Mouse (Mus musculus) midbrain, embryonic 10.5 days (tissue): ENCODE measurements around the gene Coch. TPM values are rescaled to one million over a fixed set of nuclear protein-coding genes. Genes with fewer than 3 reads are reported as not detected.
A peak's percentile ranks its signal among the peaks of the same experiment; 100 is the strongest.
"Not testable (repeated sequence)": the region's sequence is repeated elsewhere in the genome, so short reads cannot be mapped to it uniquely, and the experiment has no call there.

Source experiments
- DNase-seq: peaks from one replicate; pipeline ENCODE4 v3.0.0-alpha.2; 2017; ENCODE audit warnings: low spot score
- H3K27ac ChIP-seq: fragments of 300-500 bp; sonication (generic); replicated peaks from 2 replicates; pipeline ENCODE4 v1.5.1; 2016; ENCODE audit warnings: mild to moderate bottlenecking
- H3K27me3 ChIP-seq: fragments of 300-500 bp; sonication (generic); 2 replicates; pipeline ENCODE4 v1.6.1; 2016; ENCODE audit warnings: low read depth, mild to moderate bottlenecking; ENCODE audit not compliant: poor library complexity, severe bottlenecking
- H3K36me3 ChIP-seq: fragments of 300-500 bp; sonication (generic); 2 replicates; pipeline ENCODE4 v1.6.1; 2016; ENCODE audit warnings: mild to moderate bottlenecking, moderate library complexity
- H3K4me1 ChIP-seq: fragments of 300-500 bp; sonication (generic); 2 replicates; pipeline ENCODE4 v1.6.1; 2016
- H3K4me3 ChIP-seq: fragments of 300-500 bp; sonication (generic); 2 replicates; pipeline ENCODE4 v1.5.1; 2016; ENCODE audit warnings: mild to moderate bottlenecking, moderate library complexity
- H3K9me3 ChIP-seq: fragments of 300-500 bp; sonication (generic); replicated peaks from 2 replicates; pipeline ENCODE4 v1.6.1; 2016; ENCODE audit warnings: mild to moderate bottlenecking
- WGBS: fragments of 180-500 bp; shearing (Covaris S2); methylation state at CpG from one replicate; pipeline ENCODE4 v1.1.7; 2016; 5-methylcytosine and 5-hydroxymethylcytosine counted together
- polyA plus RNA-seq: library from polyadenylated mRNA; unstranded; fragments of >200 nt; fragmentation: Nextera tagmentation; extraction: Ambion mirVana; gene quantifications from 2 replicates; pipeline ENCODE4 v1.2.1, GENCODE M21; 2016

Coch gene
- polyA plus RNA-seq = 2.7 and 4.4 TPM in 2 replicates

- peak within 1 kb of the TSS; percentile 85 for H3K4me3 ChIP-seq
- H3K27ac ChIP-seq = peak within 1 kb of the TSS; percentile 76
- peaks cover 17% of the 10 kb centered on the region for H3K4me1 ChIP-seq
- H3K27me3 ChIP-seq = peaks cover 57% of the 10 kb centered on the region
- no peaks in the 10 kb centered on the region for H3K36me3 ChIP-seq
- under 1% methylated on average over 77 of the region's 79 CpGs for WGBS
- no peaks in the 10 kb centered on the region for H3K9me3 ChIP-seq
- DNase-seq = peak; percentile 66
Measured at GRCm38 (mm10) chr12:51593229-51594029, at the start of gene Coch. Gene Coch (plus strand): TSS chr12:51593341.

DNA sequence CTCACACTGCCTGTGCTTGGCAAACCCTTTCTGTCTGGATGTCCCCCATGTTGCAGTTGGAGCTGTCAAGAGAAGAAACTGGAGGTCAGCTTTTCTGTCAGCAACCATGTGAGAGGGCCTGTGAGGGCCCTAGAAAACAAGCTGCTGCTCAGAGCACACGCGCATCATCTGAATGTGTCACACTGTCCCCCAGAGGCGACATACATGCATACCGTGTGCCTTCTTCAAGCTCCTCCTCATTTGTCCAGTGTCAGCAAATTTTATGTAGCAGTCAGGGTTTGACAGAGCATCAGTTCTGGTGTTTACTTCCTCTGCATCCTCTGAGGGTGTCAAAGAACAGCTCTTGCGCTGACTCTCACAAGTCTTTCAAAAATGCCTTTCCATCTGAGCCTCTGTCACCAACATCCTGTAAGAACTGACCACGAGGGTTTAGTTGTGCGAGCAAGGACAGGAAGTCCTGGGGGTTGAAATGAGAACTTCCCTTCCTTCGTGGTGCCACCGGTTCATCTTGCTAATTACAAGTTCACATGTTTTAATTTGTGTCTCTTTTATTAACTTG lies 49.7 kb upstream of the Coch start:
- no peaks in the 10 kb centered on the region for H3K9me3 ChIP-seq
- no peak overlapping the region for H3K4me3 ChIP-seq
- H3K36me3 ChIP-seq = no peaks in the 10 kb centered on the region
- H3K27me3 ChIP-seq = no peaks in the 10 kb centered on the region
- H3K27ac ChIP-seq = no peak overlapping the region
- DNase-seq = no peak
- H3K4me1 ChIP-seq = no peaks in the 10 kb centered on the region
- WGBS = 86% methylated on average over 9 of the region's 9 CpGs

DNA sequence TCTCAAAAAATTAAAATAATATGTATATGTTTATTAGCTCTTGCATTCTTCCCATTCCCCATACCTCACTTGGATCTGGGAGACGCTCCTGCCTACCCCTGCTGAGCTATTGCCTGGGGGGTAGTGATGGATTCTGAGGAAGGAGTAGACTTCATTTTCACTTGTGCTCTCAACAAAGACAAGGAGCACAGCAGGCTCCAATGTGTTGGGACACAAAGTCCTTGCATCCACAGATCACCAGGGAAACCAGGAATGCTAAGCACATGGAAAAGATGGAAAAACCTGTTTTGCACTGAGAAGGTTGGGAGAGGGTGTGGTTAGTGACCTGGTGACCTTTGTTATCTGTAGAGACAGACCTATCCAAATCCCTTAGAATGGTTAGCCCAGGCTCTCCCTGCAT lies 38.1 kb upstream of the Coch start:
- H3K4me3 ChIP-seq = no peak overlapping the region
- no peaks in the 10 kb centered on the region for H3K36me3 ChIP-seq
- no peak overlapping the region for H3K27ac ChIP-seq
- DNase-seq = no peak
- H3K27me3 ChIP-seq = no peaks in the 10 kb centered on the region
- no peaks in the 10 kb centered on the region; the same call in 1 of the 2 replicates for H3K9me3 ChIP-seq
- 71% methylated on average over 1 of the region's 1 CpGs for WGBS
- H3K4me1 ChIP-seq = no peaks in the 10 kb centered on the region

GRCm38 (mm10) chr12:51561416-51561815 lies 31.7 kb upstream of the Coch start:
- Histone ChIP-seq H3K27me3 (no peaks in the 10 kb centered on the region), H3K4me3 (no peak overlapping the region), H3K27ac (no peak overlapping the region), H3K9me3 (peaks cover 13% of the 10 kb centered on the region), H3K36me3 (no peaks in the 10 kb centered on the region), H3K4me1 (no peaks in the 10 kb centered on the region)
- DNase-seq = no peak
- WGBS = 88% methylated on average over 9 of the region's 9 CpGs

GRCm38 (mm10) chr12:51567225-51567624 lies 25.9 kb upstream of the Coch start:
- Histone ChIP-seq H3K4me1 (no peaks in the 10 kb centered on the region), H3K9me3 (peaks cover 16% of the 10 kb centered on the region), H3K27ac (no peak overlapping the region), H3K4me3 (no peak overlapping the region), H3K27me3 (no peaks in the 10 kb centered on the region), H3K36me3 (no peaks in the 10 kb centered on the region)
- 90% methylated on average over 7 of the region's 7 CpGs for WGBS
- no peak for DNase-seq

- DNase-seq = no peak
- no peak overlapping the region for H3K27ac ChIP-seq
- no peak overlapping the region for H3K4me3 ChIP-seq
- peaks cover 16% of the 10 kb centered on the region for H3K9me3 ChIP-seq
- no peaks in the 10 kb centered on the region for H3K4me1 ChIP-seq
- WGBS = 90% methylated on average over 8 of the region's 8 CpGs
- no peaks in the 10 kb centered on the region for H3K36me3 ChIP-seq
- no peaks in the 10 kb centered on the region for H3K27me3 ChIP-seq
Measured at GRCm38 (mm10) chr12:51569472-51569871, 23.7 kb upstream of the Coch start.

- Histone ChIP-seq H3K9me3 (peaks cover 16% of the 10 kb centered on the region), H3K27me3 (no peaks in the 10 kb centered on the region), H3K36me3 (no peaks in the 10 kb centered on the region), H3K4me3 (no peak overlapping the region), H3K4me1 (no peaks in the 10 kb centered on the region), H3K27ac (no peak overlapping the region)
- DNase-seq = no peak
- WGBS = 65% methylated on average over 7 of the region's 7 CpGs
Measured at GRCm38 (mm10) chr12:51569944-51570343, 23.2 kb upstream of the Coch start.

- H3K27me3 ChIP-seq = no peaks in the 10 kb centered on the region
- 87% methylated on average over 4 of the region's 4 CpGs for WGBS
Measured at GRCm38 (mm10) chr12:51572651-51573050, 20.5 kb upstream of the Coch start.

DNA sequence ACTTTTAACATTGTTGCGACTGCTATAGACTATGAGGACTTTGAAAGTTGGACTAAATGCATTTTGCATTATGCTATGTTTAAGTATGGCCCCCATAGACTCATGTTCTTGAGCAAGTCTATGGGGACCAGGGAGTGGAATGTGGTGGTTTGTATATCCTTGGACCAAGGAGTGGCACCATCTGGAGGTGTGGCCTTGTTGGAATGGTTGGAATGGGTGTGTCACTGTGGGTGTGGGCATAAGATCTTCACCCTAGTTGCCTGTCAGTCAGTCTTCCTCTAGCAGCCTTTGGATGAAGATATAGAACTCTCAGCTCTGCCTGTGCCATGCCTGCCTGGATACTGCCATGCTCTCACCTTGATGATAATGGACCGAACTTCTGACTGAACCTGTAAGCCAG lies 15.3 kb upstream of the Coch start:
- H3K27ac ChIP-seq, H3K27me3 ChIP-seq, H3K36me3 ChIP-seq, DNase-seq, H3K4me3 ChIP-seq, H3K4me1 ChIP-seq, H3K9me3 ChIP-seq: not testable (repeated sequence)
- WGBS = 97% methylated on average over 2 of the region's 2 CpGs

More at GRCm38 (mm10) chr12:51572651-51573050, 20.5 kb upstream of the Coch start:
- Histone ChIP-seq H3K36me3 (no peaks in the 10 kb centered on the region), H3K4me3 (no peak overlapping the region), H3K27ac (no peak overlapping the region), H3K4me1 (no peaks in the 10 kb centered on the region), H3K9me3 (no peaks in the 10 kb centered on the region)
- no peak for DNase-seq

DNA sequence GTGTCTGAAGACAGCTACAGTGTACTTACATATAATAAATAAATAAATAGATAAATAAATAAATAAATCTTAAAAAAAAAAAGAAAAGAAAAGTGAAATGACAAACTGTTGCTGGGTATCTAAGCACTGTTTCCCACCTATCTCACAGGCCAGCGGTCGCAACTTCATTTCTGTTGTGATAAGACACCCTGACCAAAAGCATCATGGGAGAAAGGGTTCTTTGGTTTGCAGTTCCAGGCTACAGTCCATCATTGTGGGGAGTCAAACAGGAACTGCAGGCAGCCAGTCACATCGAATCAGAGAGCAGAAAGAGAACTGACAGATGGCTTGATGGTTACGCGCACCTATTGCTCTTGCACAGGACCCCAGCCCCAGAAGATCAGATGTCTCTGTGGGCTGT lies 3.9 kb upstream of the Coch start:
- Histone ChIP-seq H3K27ac (no peak overlapping the region), H3K4me3 (no peak overlapping the region), H3K27me3 (peaks cover 33% of the 10 kb centered on the region), H3K36me3 (no peaks in the 10 kb centered on the region), H3K9me3 (no peaks in the 10 kb centered on the region), H3K4me1 (peaks cover 16% of the 10 kb centered on the region)
- 86% methylated on average over 5 of the region's 5 CpGs for WGBS
- no peak for DNase-seq

DNA sequence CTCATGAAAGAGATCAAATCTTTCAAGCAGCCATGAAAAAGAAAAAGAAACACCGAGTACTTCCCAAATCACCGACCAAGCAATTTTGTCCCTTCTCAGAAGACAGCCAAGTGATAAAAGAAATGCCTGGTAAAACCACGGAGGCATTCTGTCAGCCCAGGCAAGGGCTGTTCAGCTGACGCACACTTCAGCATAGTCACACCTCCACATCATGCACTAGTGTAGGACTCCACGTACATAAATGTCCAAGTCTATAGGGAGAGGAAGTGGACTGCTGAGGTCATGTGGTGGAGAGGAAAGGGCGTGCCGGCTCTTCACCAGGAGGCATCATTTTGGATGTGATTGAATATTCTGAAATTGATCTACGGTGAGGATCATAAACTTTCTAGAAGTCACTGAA lies 1.2 kb upstream of the Coch start:
- 78% methylated on average over 8 of the region's 8 CpGs for WGBS
- H3K27me3 ChIP-seq = peaks cover 57% of the 10 kb centered on the region
- H3K36me3 ChIP-seq = no peaks in the 10 kb centered on the region
- peaks cover 17% of the 10 kb centered on the region for H3K4me1 ChIP-seq
- H3K9me3 ChIP-seq = no peaks in the 10 kb centered on the region
- no peak overlapping the region for H3K4me3 ChIP-seq
- no peak overlapping the region for H3K27ac ChIP-seq
- DNase-seq = no peak

GRCm38 (mm10) chr12:51592888-51593228 lies 283 bp upstream of the Coch start:
- H3K4me3 ChIP-seq = peak overlapping the region; percentile 85
- H3K9me3 ChIP-seq = no peaks in the 10 kb centered on the region
- H3K27me3 ChIP-seq = peaks cover 57% of the 10 kb centered on the region
- H3K27ac ChIP-seq = peak overlapping the region; percentile 76
- H3K36me3 ChIP-seq = no peaks in the 10 kb centered on the region
- H3K4me1 ChIP-seq = peaks cover 17% of the 10 kb centered on the region
- DNase-seq = peak; percentile 63
- 2% methylated on average over 21 of the region's 21 CpGs for WGBS

- H3K4me3 ChIP-seq = peak overlapping the region; percentile 85
- no peaks in the 10 kb centered on the region for H3K9me3 ChIP-seq
- H3K27ac ChIP-seq = peak overlapping the region; percentile 76; the same call in 1 of the 2 replicates
- WGBS = 3% methylated on average over 18 of the region's 18 CpGs
- H3K27me3 ChIP-seq = peaks cover 57% of the 10 kb centered on the region
- DNase-seq = no peak
- no peaks in the 10 kb centered on the region for H3K36me3 ChIP-seq
- peaks cover 17% of the 10 kb centered on the region for H3K4me1 ChIP-seq
Measured at GRCm38 (mm10) chr12:51594030-51594470, 909 bp downstream of the Coch start.
